Mouse (Mus musculus): ENCODE data around the gene Cyp27a1. TPM values are rescaled to one million over a fixed set of nuclear protein-coding genes. Genes with fewer than 3 reads are reported as not detected.

The Cyp27a1 gene
- total RNA-seq, 2 experiments from 2014 or later: 1.7 to 4.5 TPM

GRCm38 (mm10) chr1:74752833-74753232, 39.5 kb downstream of the Cyp27a1 start:
- intact Hi-C loops (cut with DNase I): no loop called here
- H3K27ac ChIP-seq: no peak overlapping the region
- no peak for DNase-seq (ENCODE audit: extremely low spot score in 1 of 2, low spot score in 2 of 2)
- H3K4me3 ChIP-seq: no peak overlapping the region
- TF ChIP-seq CTCF (IDR thresholded peaks at IDR 0.05): no peak

- Histone ChIP-seq H3K27ac (no peak overlapping the region), H3K4me3 (no peak overlapping the region)
- intact Hi-C loops (cut with DNase I): no loop called here
- no peak for DNase-seq (ENCODE audit: extremely low spot score in 1 of 2, low spot score in 2 of 2)
- no peak for TF ChIP-seq CTCF (IDR thresholded peaks at IDR 0.05)
Observed at GRCm38 (mm10) chr1:74753266-74753974, 40.0 kb downstream of the Cyp27a1 start.

- no peak for DNase-seq (ENCODE audit: extremely low spot score in 1 of 2, low spot score in 2 of 2)
- Histone ChIP-seq H3K4me3 (no peak overlapping the region), H3K27ac (no peak overlapping the region)
- TF ChIP-seq CTCF (IDR thresholded peaks at IDR 0.05): no peak
- intact Hi-C loops (cut with DNase I): no loop called here
Observed at GRCm38 (mm10) chr1:74754175-74754785, 40.9 kb downstream of the Cyp27a1 start.

- peak; percentile 72 for TF ChIP-seq CTCF (IDR thresholded peaks at IDR 0.05)
- DNase-seq (ENCODE audit: extremely low spot score in 1 of 2, low spot score in 2 of 2): no peak
- intact Hi-C loops (cut with DNase I): loop anchor here (1.0 to 5.0 kb wide), 3 partner anchors 114 to 299 kb away; no protein-coding TSS in a partner anchor
Observed at GRCm38 (mm10) chr1:74759773-74760172, 46.4 kb downstream of the Cyp27a1 start.

GRCm38 (mm10) chr1:74763081-74763480, 49.7 kb downstream of the Cyp27a1 start:
- intact Hi-C loops (cut with DNase I): loop anchor here (1.0 to 5.0 kb wide), 2 partner anchors 45 to 254 kb away; no protein-coding TSS in a partner anchor
- H3K27ac ChIP-seq: no peak overlapping the region
- TF ChIP-seq CTCF (IDR thresholded peaks at IDR 0.05): peak; percentile 72
- no peak overlapping the region for H3K4me3 ChIP-seq
- peak; percentile 68 to 74 for DNase-seq (ENCODE audit: extremely low spot score in 1 of 2, low spot score in 2 of 2)

More at GRCm38 (mm10) chr1:74759773-74760172, 46.4 kb downstream of the Cyp27a1 start:
- no peak overlapping the region for H3K27ac ChIP-seq
- no peak overlapping the region for H3K4me3 ChIP-seq

GRCm38 (mm10) chr1:74770727-74771466, 57.5 kb downstream of the Cyp27a1 start:
- intact Hi-C loops (cut with DNase I): no loop called here
- DNase-seq (ENCODE audit: extremely low spot score in 1 of 2, low spot score in 2 of 2): no peak
- no peak for TF ChIP-seq CTCF (IDR thresholded peaks at IDR 0.05)
- Histone ChIP-seq H3K27ac (no peak overlapping the region), H3K4me3 (no peak overlapping the region)

GRCm38 (mm10) chr1:74771467-74771844, 58.1 kb downstream of the Cyp27a1 start:
- no peak for TF ChIP-seq CTCF (IDR thresholded peaks at IDR 0.05)
- DNase-seq (ENCODE audit: extremely low spot score in 1 of 2, low spot score in 2 of 2): no peak
- H3K27ac ChIP-seq: no peak overlapping the region
- intact Hi-C loops (cut with DNase I): no loop called here
- peak overlapping the region; percentile 38 for H3K4me3 ChIP-seq

- H3K27ac ChIP-seq: no peak within 1 kb of the TSS
- intact Hi-C loops (cut with DNase I): no loop called here
- peak within 1 kb of the TSS; percentile 38 for H3K4me3 ChIP-seq
- DNase-seq (ENCODE audit: extremely low spot score in 1 of 2, low spot score in 2 of 2): no peak
- TF ChIP-seq CTCF (IDR thresholded peaks at IDR 0.05): no peak
Observed at GRCm38 (mm10) chr1:74771845-74771930, 58.3 kb downstream of the Cyp27a1 start, which contains the start of gene Wnt6. Gene Wnt6, plus strand, starts transcription at chr1:74771892.

- intact Hi-C loops (cut with DNase I): no loop called here
- Histone ChIP-seq H3K4me3 (peak overlapping the region; percentile 38), H3K27ac (no peak overlapping the region)
- DNase-seq (ENCODE audit: extremely low spot score in 1 of 2, low spot score in 2 of 2): no peak
- TF ChIP-seq CTCF (IDR thresholded peaks at IDR 0.05): no peak
Observed at GRCm38 (mm10) chr1:74771931-74772620, 58.7 kb downstream of the Cyp27a1 start.

GRCm38 (mm10) chr1:74773136-74773535, 59.8 kb downstream of the Cyp27a1 start:
- Histone ChIP-seq H3K27ac (no peak overlapping the region), H3K4me3 (no peak overlapping the region)
- intact Hi-C loops (cut with DNase I): no loop called here
- peak in 1 of 2 experiments; percentile 36 for DNase-seq (ENCODE audit: extremely low spot score in 1 of 2, low spot score in 2 of 2)
- TF ChIP-seq CTCF (IDR thresholded peaks at IDR 0.05): no peak

GRCm38 (mm10) chr1:74774062-74774461, 60.7 kb downstream of the Cyp27a1 start:
- Histone ChIP-seq H3K4me3 (no peak overlapping the region), H3K27ac (no peak overlapping the region)
- TF ChIP-seq CTCF (IDR thresholded peaks at IDR 0.05): no peak
- no peak for DNase-seq (ENCODE audit: extremely low spot score in 1 of 2, low spot score in 2 of 2)
- intact Hi-C loops (cut with DNase I): no loop called here

- Histone ChIP-seq H3K27ac (no peak overlapping the region), H3K4me3 (no peak overlapping the region)
- peak; percentile 44 for TF ChIP-seq CTCF (IDR thresholded peaks at IDR 0.05)
- DNase-seq (ENCODE audit: extremely low spot score in 1 of 2, low spot score in 2 of 2): no peak
- intact Hi-C loops (cut with DNase I): no loop called here
Observed at GRCm38 (mm10) chr1:74775816-74776215, 62.4 kb downstream of the Cyp27a1 start.
